10 mouse cellular contexts compared by ENCODE assay signal in genomic region chr5:117506406-117506805, GRCm38 (mm10).
DNase-seq lines count a peak whose midpoint lies in the region; ATAC-seq and TF ChIP-seq lines count a peak whose summit lies in the region.
"Had no signal": no experiment of that assay in that cellular context is flagged by ENCODE, and none has a peak within 500 bp of the region (broad histone marks: within the 10 kb centered on the region; RNA-seq: fewer than 3 reads in every experiment).

No protein-coding gene starts in this region.

- peaks cover 3% of the 10 kb centered on the region; the same call in 1 of the 2 replicates for H3K9me3 ChIP-seq in hindbrain, embryonic 10.5 days
- no peaks in the 10 kb centered on the region for H3K9me3 ChIP-seq in hindbrain, embryonic 16.5 days (ENCODE audit: control insufficient read depth, low read length)
- H3K9me3 ChIP-seq in kidney, postnatal 0 days (replicated peaks; ENCODE audit: low read length), result no peaks in the 10 kb centered on the region
- H3K9me3 ChIP-seq: embryonic facial prominence, embryonic 13.5 days; limb, embryonic 13.5 days had no signal

- H3K4me3 ChIP-seq in hindbrain, embryonic 10.5 days, result no peak overlapping the region
- no peak overlapping the region for H3K4me3 ChIP-seq in hindbrain, embryonic 16.5 days (ENCODE audit: low read length)
- no peak overlapping the region for H3K4me3 ChIP-seq in bone marrow macrophage, adult 2 months (ENCODE audit: insufficient read depth, low read length)
- no peak overlapping the region for H3K4me3 ChIP-seq in kidney, postnatal 0 days (replicated peaks; ENCODE audit: low read depth, low read length)
- H3K4me3 ChIP-seq: embryonic facial prominence, embryonic 13.5 days; limb, embryonic 13.5 days had no signal

- WGBS in hindbrain, embryonic 10.5 days, result 40% methylated on average over 13 of the region's 13 CpGs
- WGBS in hindbrain, embryonic 16.5 days, result 37% methylated on average over 13 of the region's 13 CpGs
- WGBS in kidney, postnatal 0 days, result 19% methylated on average over 13 of the region's 13 CpGs

- H3K9ac ChIP-seq in hindbrain, embryonic 16.5 days (ENCODE audit: low read depth, low read length), result no peak overlapping the region
- no peak overlapping the region for H3K9ac ChIP-seq in kidney, postnatal 0 days (ENCODE audit: low read depth, low read length)
- H3K9ac ChIP-seq: embryonic facial prominence, embryonic 13.5 days; limb, embryonic 13.5 days had no signal

- H3K4me2 ChIP-seq in hindbrain, embryonic 16.5 days (ENCODE audit: low read length), result no peak overlapping the region
- H3K4me2 ChIP-seq in kidney, postnatal 0 days (ENCODE audit: low read length), result 0 out of 2 replicates have a peak overlapping the region, but pooled peaks have one; percentile 18
- H3K4me2 ChIP-seq: embryonic facial prominence, embryonic 13.5 days; limb, embryonic 13.5 days had no signal

- no peaks in the 10 kb centered on the region for H3K27me3 ChIP-seq in hindbrain, embryonic 10.5 days (ENCODE audit: insufficient read depth, poor library complexity, severe bottlenecking)
- H3K27me3 ChIP-seq in hindbrain, embryonic 16.5 days (replicated peaks; ENCODE audit: control insufficient read depth, insufficient read depth, low read length), result no peaks in the 10 kb centered on the region; the same call in 1 of the 2 replicates
- H3K27me3 ChIP-seq in kidney, postnatal 0 days (ENCODE audit: insufficient read depth, low read length), result peaks cover 2% of the 10 kb centered on the region; the same call in 1 of the 2 replicates
- H3K27me3 ChIP-seq: limb, embryonic 13.5 days had no signal

- no peaks in the 10 kb centered on the region for H3K36me3 ChIP-seq in hindbrain, embryonic 10.5 days
- no peaks in the 10 kb centered on the region; the same call in 1 of the 2 replicates for H3K36me3 ChIP-seq in hindbrain, embryonic 16.5 days (ENCODE audit: control insufficient read depth, insufficient read depth, low read length)
- no peaks in the 10 kb centered on the region for H3K36me3 ChIP-seq in kidney, postnatal 0 days (ENCODE audit: insufficient read depth, low read length)
- H3K36me3 ChIP-seq: embryonic facial prominence, embryonic 13.5 days; limb, embryonic 13.5 days had no signal

- peak; percentile 90 for TF ChIP-seq CTCF in bone marrow macrophage, adult 2 months (IDR thresholded peaks at IDR 0.05; ENCODE audit: low read depth, low read length)
- TF ChIP-seq CTCF in kidney, postnatal 0 days (IDR thresholded peaks at IDR 0.05; ENCODE audit: low read depth), result peak; percentile 97

- peaks cover 16% of the 10 kb centered on the region for H3K4me1 ChIP-seq in hindbrain, embryonic 10.5 days (replicated peaks)
- no peaks in the 10 kb centered on the region for H3K4me1 ChIP-seq in hindbrain, embryonic 16.5 days (ENCODE audit: control insufficient read depth, insufficient read depth, low read depth, low read length)
- no peaks in the 10 kb centered on the region for H3K4me1 ChIP-seq in bone marrow macrophage, adult 2 months (ENCODE audit: control insufficient read depth, insufficient read depth, low read length)
- 0 out of 2 replicates have a peak, but pooled peaks cover 4% of the 10 kb centered on the region for H3K4me1 ChIP-seq in kidney, postnatal 0 days (replicated peaks; ENCODE audit: insufficient read depth, low read length)

- no peak for TF ChIP-seq POLR2A in bone marrow macrophage, adult 2 months (IDR thresholded peaks at IDR 0.05; ENCODE audit: borderline replicate concordance, low read depth, low read length)

- no peak overlapping the region for H3K27ac ChIP-seq in hindbrain, embryonic 10.5 days
- no peak overlapping the region for H3K27ac ChIP-seq in hindbrain, embryonic 16.5 days (ENCODE audit: low read depth, low read length)
- no peak overlapping the region for H3K27ac ChIP-seq in bone marrow macrophage, adult 2 months (ENCODE audit: insufficient read depth, low read depth, low read length)
- H3K27ac ChIP-seq in kidney, postnatal 0 days, result 0 out of 2 replicates have a peak overlapping the region, but pooled peaks have one; percentile 2
- H3K27ac ChIP-seq: embryonic facial prominence, embryonic 13.5 days; limb, embryonic 13.5 days had no signal

- DNase-seq in hindbrain, embryonic 10.5 days (ENCODE audit: low spot score), result peak; percentile 68
- peak; percentile 69 to 72 for DNase-seq in CD8-positive naive resting alpha-beta T cell, adult 2 months (ENCODE audit: low read depth in 2 of 2, low spot score in 2 of 2)
- peak; percentile 72 for DNase-seq in kidney, postnatal 0 days (ENCODE audit: low spot score)
- DNase-seq in testis, postnatal 14 days (ENCODE audit: low spot score), result peak; percentile 58

- ATAC-seq in hindbrain, embryonic 16.5 days, result no peak
- ATAC-seq in erythroid progenitor cell, adult 5-6 weeks (replicated peaks; ENCODE audit: low FRiP score, poor library complexity, severe bottlenecking), result peak; percentile 51; the same call in 1 of the 2 replicates
- ATAC-seq in kidney, postnatal 0 days (replicated peaks; ENCODE audit: low FRiP score, low read depth), result peak; percentile 58; the same call in 1 of the 2 replicates
- ATAC-seq in megakaryocyte progenitor cell, adult 5-6 weeks (replicated peaks; ENCODE audit: poor library complexity), result peak; percentile 55
